Mouse (Mus musculus) G1E (cell line): ENCODE results near the gene Nop2.

Experiments
- CTCF ChIP-seq: IDR thresholded peaks from 2 replicates; pipeline ENCODE4 v1.5.1; 2012; ENCODE audit warnings: low read depth, low read length, inconsistent platforms, mixed read lengths
- GATA1 ChIP-seq: IDR thresholded peaks from 2 replicates; pipeline ENCODE4 v1.6.1; 2012; ENCODE audit warnings: borderline replicate concordance, low read length, inconsistent platforms, mixed read lengths

- TF ChIP-seq GATA1 (no peak), CTCF (no peak)
Observed at GRCm38 (mm10) chr6:125139747-125140146, 8.0 kb downstream of the Nop2 start.
